ENCODE assay signal across 11 mouse cellular contexts in genomic region chr8:111835540-111835939, GRCm38 (mm10). TPM values are rescaled to one million over a fixed set of nuclear protein-coding genes. Genes with fewer than 3 reads are reported as not detected.
DNase-seq lines count a peak whose midpoint lies in the region; ATAC-seq and TF ChIP-seq lines count a peak whose summit lies in the region.
"Had no signal": no experiment of that assay in that cellular context is flagged by ENCODE, and none has a peak within 500 bp of the region (broad histone marks: within the 10 kb centered on the region; RNA-seq: fewer than 3 reads in every experiment).

No protein-coding gene starts in this region.

- 59% methylated on average over 1 of the region's 1 CpGs for WGBS in heart, embryonic 12.5 days

- peaks cover 16% of the 10 kb centered on the region for H3K4me1 ChIP-seq in heart, embryonic 12.5 days (replicated peaks)
- H3K4me1 ChIP-seq: lung, embryonic 15.5 days; neural tube, embryonic 13.5 days had no signal

- H3K4me2 ChIP-seq in heart, embryonic 12.5 days = no peak overlapping the region
- H3K4me2 ChIP-seq: lung, embryonic 15.5 days; neural tube, embryonic 13.5 days had no signal

- H3K27ac ChIP-seq in layer of hippocampus, adult 2 months = no peak overlapping the region
- no peak overlapping the region for H3K27ac ChIP-seq in heart, embryonic 12.5 days (ENCODE audit: poor library complexity, severe bottlenecking)
- H3K27ac ChIP-seq: lung, embryonic 15.5 days; neural tube, embryonic 13.5 days had no signal

- H3K9ac ChIP-seq in heart, embryonic 12.5 days = no peak overlapping the region
- H3K9ac ChIP-seq: lung, embryonic 15.5 days; neural tube, embryonic 13.5 days had no signal

- no peaks in the 10 kb centered on the region for H3K27me3 ChIP-seq in heart, embryonic 12.5 days (replicated peaks)
- H3K27me3 ChIP-seq: lung, embryonic 15.5 days; neural tube, embryonic 13.5 days had no signal

- DNase-seq in cerebellum, adult 9-10 months = peak; percentile 39
- no peak for DNase-seq in cerebellum, adult 11-12 months
- no peak for DNase-seq in layer of hippocampus, adult 2 months (ENCODE audit: low spot score in 2 of 2)
- DNase-seq in layer of hippocampus, adult 9-11 months = no peak
- peak; percentile 66 for DNase-seq in brain, embryonic 14.5 days (ENCODE audit: low read depth)
- DNase-seq in lung, postnatal 36 days = peak; percentile 58
- DNase-seq in right cerebral cortex, postnatal 14 days = no peak

- H3K36me3 ChIP-seq in heart, embryonic 12.5 days = peaks cover 56% of the 10 kb centered on the region

- no peak overlapping the region for H3K4me3 ChIP-seq in layer of hippocampus, adult 2 months
- H3K4me3 ChIP-seq in heart, embryonic 12.5 days = no peak overlapping the region
- H3K4me3 ChIP-seq: erythroblast, embryonic 14.5 days; lung, embryonic 15.5 days; neural tube, embryonic 13.5 days had no signal

- no peaks in the 10 kb centered on the region for H3K9me3 ChIP-seq in heart, embryonic 12.5 days (replicated peaks)
- H3K9me3 ChIP-seq: lung, embryonic 15.5 days; neural tube, embryonic 13.5 days had no signal

- ATAC-seq in heart, embryonic 12.5 days (ENCODE audit: insufficient number of reproducible peaks, low FRiP score) = no peak

- TF ChIP-seq CTCF in layer of hippocampus, adult 2 months (conservative IDR thresholded peaks at IDR 0.05) = peak; percentile 80
- TF ChIP-seq CTCF in brain, embryonic 14.5 days (IDR thresholded peaks at IDR 0.05; ENCODE audit: borderline replicate concordance, extremely low read depth, insufficient read depth, insufficient read length) = peak; percentile 41; the same call in 1 of the 2 replicates

- TF ChIP-seq POLR2A in brain, embryonic 14.5 days (IDR thresholded peaks at IDR 0.05; ENCODE audit: borderline replicate concordance, extremely low read depth, insufficient read depth, insufficient read length, poor library complexity, severe bottlenecking) = no peak

RNA-seq across cellular contexts. Expression of gene Cfdp1, which starts 18.6 kb away (rescaled TPM):
- total RNA-seq in layer of hippocampus, adult 2 months (2021) = 10 to 100 TPM; 76.3 to 81.2 TPM
- 65.0 and 97.6 TPM in 2 replicates for polyA plus RNA-seq in brain, embryonic 14.5 days (2012; rRNA removed)
- polyA plus RNA-seq in heart, embryonic 12.5 days (2016; fragmentation: Nextera tagmentation; extraction: Ambion mirVana) = 144 and 149 TPM in 2 replicates

RNA-seq across cellular contexts. Expression of gene Tmem170, which starts 41.0 kb away (rescaled TPM):
- 1 to 10 TPM; 3.9 to 4.5 TPM for total RNA-seq in layer of hippocampus, adult 2 months (2021)
- 3.8 and 4.1 TPM in 2 replicates for polyA plus RNA-seq in brain, embryonic 14.5 days (2012; rRNA removed)
- 4.4 and 4.8 TPM in 2 replicates for polyA plus RNA-seq in heart, embryonic 12.5 days (2016; fragmentation: Nextera tagmentation; extraction: Ambion mirVana)

Comparison
In these comparisons a context has a peak if more than half of its experiments do, and no peak if none do; other contexts are left out.
1. DNase-seq: peak in cerebellum, adult 9-10 months (single experiment), brain, embryonic 14.5 days (single experiment) and lung, postnatal 36 days (single experiment); none in cerebellum, adult 11-12 months (single experiment), layer of hippocampus, adult 2 months (0 of 2), layer of hippocampus, adult 9-11 months (single experiment) and right cerebral cortex, postnatal 14 days (single experiment).